Mouse (Mus musculus) hindbrain, postnatal 0 days (tissue): ENCODE data around the gene Nek9. TPM values are rescaled to one million over a fixed set of nuclear protein-coding genes. Genes with fewer than 3 reads are reported as not detected.

ENCODE experiments used
- ATAC-seq: fragments of 200-750 bp; cut with Nextera tagmentation; 2 replicates; pipeline ENCODE4 v1.8.0; 2017; ENCODE audit warnings: mild to moderate bottlenecking, moderate TSS enrichment, moderate library complexity
- DNase-seq: peaks from one replicate; pipeline ENCODE4 v3.0.0-alpha.2; 2015; ENCODE audit warnings: low spot score
- H3K27ac ChIP-seq: fragments of 300-500 bp; sonication (generic); 2 replicates; pipeline ENCODE4 v1.5.1; 2014; ENCODE audit warnings: mild to moderate bottlenecking
- H3K27me3 ChIP-seq: fragments of 300-500 bp; sonication (generic); 2 replicates; pipeline ENCODE4 v1.6.1; 2014; ENCODE audit warnings: low read length, mixed read lengths; ENCODE audit not compliant: insufficient read depth
- H3K36me3 ChIP-seq: fragments of 300-500 bp; sonication (generic); 2 replicates; pipeline ENCODE4 v1.6.1; 2014; ENCODE audit warnings: low read length, mixed read lengths; ENCODE audit not compliant: insufficient read depth
- H3K4me1 ChIP-seq: fragments of 300-500 bp; sonication (generic); 2 replicates; pipeline ENCODE4 v1.6.1; 2014; ENCODE audit warnings: antibody characterized with exemption, low read length, mixed read lengths; ENCODE audit not compliant: insufficient read depth
- H3K4me2 ChIP-seq: fragments of 300-500 bp; sonication (generic); 2 replicates; pipeline ENCODE4 v1.6.1; 2014; ENCODE audit warnings: low read depth, mild to moderate bottlenecking, low read length, moderate library complexity, mixed read lengths
- H3K4me3 ChIP-seq: fragments of 300-500 bp; sonication (generic); 2 replicates; pipeline ENCODE4 v1.5.1; 2014; ENCODE audit warnings: low read length
- H3K9ac ChIP-seq: fragments of 300-500 bp; sonication (generic); replicated peaks from 2 replicates; pipeline ENCODE4 v1.6.1; 2014; ENCODE audit warnings: mild to moderate bottlenecking, low read length, moderate library complexity, mixed read lengths
- H3K9me3 ChIP-seq: fragments of 300-500 bp; sonication (generic); 2 replicates; pipeline ENCODE4 v1.6.1; 2016; ENCODE audit warnings: low read length, mixed read lengths
- CTCF ChIP-seq: IDR thresholded peaks from 2 replicates; pipeline ENCODE4 v1.5.1; 2016; ENCODE audit warnings: antibody characterized with exemption, control low read depth, low read depth
- WGBS: fragments of 180-500 bp; shearing (Covaris S2); extraction: QIAGEN DNeasy Blood & Tissue Kit; methylation state at CpG from one replicate; pipeline ENCODE4 v1.1.7; 2014; 5-methylcytosine and 5-hydroxymethylcytosine counted together
- polyA plus RNA-seq: library from polyadenylated mRNA; unstranded; fragments of >200 nt; fragmentation: Nextera tagmentation; extraction: Ambion mirVana; gene quantifications from 2 replicates; pipeline ENCODE4 v1.2.1, GENCODE M21; 2015
- total RNA-seq: library from RNA; depleted of rRNA; stranded (reverse); fragments of >200 nt; gene quantifications from 2 replicates; pipeline ENCODE4 v1.2.3, GENCODE M21; 2014

The Nek9 gene
- total and polyA plus RNA-seq, 2 experiments from 2014 or later: 10.5 to 21.5 TPM

DNA sequence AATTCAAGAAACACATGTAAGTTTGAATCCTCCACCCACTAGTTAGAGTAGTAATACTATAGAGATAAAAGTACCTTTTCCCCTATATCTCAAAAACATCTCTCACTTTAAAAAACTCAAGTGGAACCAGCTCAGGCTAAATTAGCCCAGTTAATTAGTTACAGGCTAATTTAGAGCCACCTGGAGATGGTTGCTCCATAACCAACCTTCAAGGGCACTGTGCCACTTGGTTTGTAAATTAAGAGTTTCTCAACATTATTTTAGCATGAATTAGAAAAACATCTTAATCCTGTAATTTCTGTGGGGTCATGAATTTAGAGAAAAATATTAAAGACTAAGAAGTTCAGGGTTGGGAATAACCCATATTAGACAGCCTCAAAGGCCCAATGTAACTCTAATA is 47.6 kb downstream of the Nek9 start:
- H3K4me1 ChIP-seq: no peaks in the 10 kb centered on the region
- ATAC-seq (no peak), DNase-seq (no peak)
- H3K9me3 ChIP-seq: peaks cover 4% of the 10 kb centered on the region
- no peak overlapping the region for H3K4me2 ChIP-seq
- H3K36me3 ChIP-seq: no peaks in the 10 kb centered on the region
- H3K27ac ChIP-seq: no peak overlapping the region
- TF ChIP-seq CTCF: no peak
- no peaks in the 10 kb centered on the region for H3K27me3 ChIP-seq
- H3K9ac ChIP-seq: no peak overlapping the region
- no peak overlapping the region for H3K4me3 ChIP-seq

DNA sequence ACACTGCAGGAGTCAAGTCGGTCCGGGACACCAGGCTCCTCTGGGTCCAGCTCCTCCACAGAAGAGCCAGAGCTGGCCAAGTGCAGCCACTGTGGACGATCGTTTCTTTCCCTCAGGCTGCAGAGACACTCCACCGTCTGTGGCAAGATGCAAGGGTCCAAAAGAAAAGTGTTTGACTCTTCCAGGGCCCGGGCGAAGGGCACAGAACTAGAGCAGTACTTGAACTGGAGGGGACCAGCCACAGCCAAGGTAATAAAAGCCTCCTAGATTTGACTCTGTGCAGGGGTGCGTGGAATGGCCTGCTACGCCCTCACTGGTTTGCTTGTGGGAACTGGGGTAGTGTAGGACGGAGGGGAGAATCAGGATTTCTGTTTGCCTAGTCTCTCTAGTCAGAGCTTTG is 48.5 kb downstream of the Nek9 start:
- Histone ChIP-seq H3K27me3 (no peaks in the 10 kb centered on the region), H3K4me2 (no peak overlapping the region), H3K9me3 (peaks cover 4% of the 10 kb centered on the region), H3K36me3 (no peaks in the 10 kb centered on the region), H3K9ac (no peak overlapping the region), H3K4me1 (no peaks in the 10 kb centered on the region), H3K27ac (no peak overlapping the region), H3K4me3 (no peak overlapping the region)
- ATAC-seq (no peak), DNase-seq (no peak)
- 81% methylated on average over 10 of the region's 10 CpGs for WGBS
- no peak for TF ChIP-seq CTCF

DNA sequence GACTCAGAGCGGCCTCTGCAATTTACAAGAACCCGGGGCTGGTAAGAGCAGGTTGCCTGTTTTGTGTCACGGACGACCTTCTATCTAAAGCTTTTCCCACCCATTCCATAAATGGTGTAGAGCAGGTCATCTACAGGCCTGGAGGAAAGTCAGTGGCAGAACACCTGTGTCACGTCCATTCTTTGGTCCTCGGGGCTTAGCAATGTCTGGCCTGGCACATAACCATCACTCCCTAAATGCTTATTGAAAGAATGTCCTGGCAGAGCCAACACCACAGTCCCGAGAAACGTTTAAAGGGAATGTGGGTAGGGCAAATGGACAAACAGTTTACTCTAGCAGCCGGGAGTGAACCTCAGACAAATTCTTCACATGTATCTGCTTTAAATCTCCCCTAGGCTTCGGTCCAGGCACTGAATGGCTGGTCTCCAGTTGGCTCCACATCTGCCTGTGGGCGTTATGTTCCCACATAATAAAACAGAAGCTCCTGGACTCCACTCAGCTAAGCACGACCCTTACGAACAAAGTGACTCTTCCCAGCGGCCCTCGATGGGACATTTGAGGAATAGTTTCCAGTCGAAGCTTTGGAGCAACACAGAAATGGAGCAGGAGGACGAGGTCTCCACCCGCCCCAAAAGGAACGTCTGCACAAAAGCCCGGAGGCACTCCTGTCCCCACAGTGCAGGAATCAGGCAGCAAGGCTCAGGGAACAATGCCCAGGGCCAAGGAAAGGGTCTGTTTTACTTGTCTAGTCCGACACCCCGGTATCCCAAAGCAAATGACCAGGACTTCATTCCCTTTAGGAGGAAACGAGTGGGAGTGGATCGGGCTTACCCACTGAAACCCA is 49.8 kb downstream of the Nek9 start:
- Histone ChIP-seq H3K36me3 (no peaks in the 10 kb centered on the region), H3K4me3 (peak overlapping the region; percentile 44), H3K9ac (peak overlapping the region; percentile 35; the same call in 1 of the 2 replicates), H3K4me2 (peak overlapping the region; percentile 91), H3K27me3 (no peaks in the 10 kb centered on the region), H3K4me1 (no peaks in the 10 kb centered on the region), H3K9me3 (peaks cover 2% of the 10 kb centered on the region), H3K27ac (peak overlapping the region; percentile 11; the same call in 1 of the 2 replicates)
- ATAC-seq: 0 out of 2 replicates have a peak, but pooled peaks have one; percentile 3
- no peak for TF ChIP-seq CTCF
- DNase-seq: peak; percentile 34
- 52% methylated on average over 24 of the region's 24 CpGs for WGBS

DNA sequence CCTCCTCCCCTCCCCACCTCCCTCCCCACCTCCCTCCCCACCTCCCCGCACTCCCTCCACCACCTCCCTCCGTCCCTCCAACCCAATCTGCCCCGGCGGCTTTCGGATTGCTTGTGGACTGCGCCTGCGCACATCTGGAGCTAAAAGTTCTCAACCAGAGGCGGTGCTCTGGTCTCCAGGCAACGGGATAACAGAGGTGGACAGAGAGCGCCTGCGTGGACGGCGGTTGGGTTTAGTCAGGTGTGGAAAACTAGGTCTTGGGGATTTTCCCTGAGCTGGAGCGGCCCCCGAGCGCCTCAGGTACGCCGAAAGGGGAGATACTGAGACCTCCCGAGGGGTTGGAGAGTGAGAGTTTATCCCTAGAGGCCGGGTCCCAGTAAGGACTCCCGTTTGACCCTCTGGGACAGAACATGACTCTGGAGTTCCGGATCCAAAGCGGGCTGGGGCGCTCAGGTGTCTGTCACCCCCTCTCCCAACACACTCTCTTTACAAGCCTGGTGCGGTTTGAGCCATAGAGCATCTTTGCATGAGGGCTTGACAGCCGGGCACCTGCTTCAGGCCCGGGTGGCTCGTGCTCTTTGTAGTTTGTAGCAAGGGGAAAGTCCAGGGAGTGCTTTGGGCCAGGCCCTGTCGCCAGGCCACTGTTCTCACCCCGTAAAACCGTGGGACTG is 50.5 kb downstream of the Nek9 start, which contains the start of gene Zc2hc1c:
Gene Zc2hc1c, plus strand, starts transcription at position 106 of the 671 bp plus-strand sequence.
- peak within 1 kb of the TSS; percentile 91 for H3K4me2 ChIP-seq
- no peaks in the 10 kb centered on the region for H3K9me3 ChIP-seq
- H3K4me1 ChIP-seq: no peaks in the 10 kb centered on the region
- ATAC-seq: peak; percentile 90
- no peaks in the 10 kb centered on the region for H3K27me3 ChIP-seq
- H3K9ac ChIP-seq: peak within 1 kb of the TSS; percentile 40; the same call in 1 of the 2 replicates
- peak; percentile 94 for DNase-seq
- peak within 1 kb of the TSS; percentile 11; the same call in 1 of the 2 replicates for H3K27ac ChIP-seq
- H3K4me3 ChIP-seq: peak within 1 kb of the TSS; percentile 44
- 2% methylated on average over 31 of the region's 31 CpGs for WGBS
- no peaks in the 10 kb centered on the region for H3K36me3 ChIP-seq
- TF ChIP-seq CTCF: no peak

DNA sequence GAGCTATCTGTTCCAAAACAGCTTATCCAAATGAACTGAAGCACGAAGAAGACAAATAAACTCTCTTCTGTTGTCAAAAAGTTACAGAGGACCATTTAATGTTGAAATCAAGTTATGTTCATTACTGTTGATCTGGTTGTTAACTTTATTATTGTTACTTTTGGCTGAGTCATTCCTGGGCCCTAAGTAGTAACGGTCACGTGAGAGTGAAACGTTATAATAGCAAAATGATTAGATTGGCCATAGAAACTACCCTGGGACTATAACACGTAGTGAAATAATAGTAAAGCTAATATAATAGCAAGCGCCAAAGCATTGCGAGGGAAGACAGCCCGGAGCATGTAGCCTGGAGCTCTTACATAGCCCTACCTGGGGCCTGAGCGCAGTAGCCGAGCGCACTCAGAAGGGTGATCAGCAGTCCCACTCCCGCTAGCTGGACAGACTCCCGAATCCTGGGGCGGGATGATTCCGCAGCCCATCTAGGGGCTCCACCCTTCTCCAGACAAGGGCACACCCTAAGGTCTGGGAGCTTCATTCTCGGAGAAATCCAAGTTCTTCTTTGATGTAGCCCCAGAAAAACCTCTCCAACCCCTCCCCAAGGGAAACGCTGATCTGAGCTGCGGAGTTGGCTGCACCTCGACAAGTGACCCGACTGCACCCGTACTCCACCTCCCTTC is 51.2 kb downstream of the Nek9 start, which contains the start of gene Acyp1:
Gene Acyp1, minus strand, starts transcription at position 630 of the 677 bp plus-strand sequence.
- no peak for TF ChIP-seq CTCF
- WGBS: 10% methylated on average over 21 of the region's 21 CpGs
- H3K36me3 ChIP-seq: no peaks in the 10 kb centered on the region
- DNase-seq (no peak), ATAC-seq (peak; percentile 41)
- peak within 1 kb of the TSS; percentile 44 for H3K4me3 ChIP-seq
- H3K9ac ChIP-seq: peak within 1 kb of the TSS; percentile 40; the same call in 1 of the 2 replicates
- no peaks in the 10 kb centered on the region for H3K27me3 ChIP-seq
- H3K27ac ChIP-seq: peak within 1 kb of the TSS; percentile 11; the same call in 1 of the 2 replicates
- H3K9me3 ChIP-seq: no peaks in the 10 kb centered on the region
- peak within 1 kb of the TSS; percentile 91 for H3K4me2 ChIP-seq
- no peaks in the 10 kb centered on the region for H3K4me1 ChIP-seq

DNA sequence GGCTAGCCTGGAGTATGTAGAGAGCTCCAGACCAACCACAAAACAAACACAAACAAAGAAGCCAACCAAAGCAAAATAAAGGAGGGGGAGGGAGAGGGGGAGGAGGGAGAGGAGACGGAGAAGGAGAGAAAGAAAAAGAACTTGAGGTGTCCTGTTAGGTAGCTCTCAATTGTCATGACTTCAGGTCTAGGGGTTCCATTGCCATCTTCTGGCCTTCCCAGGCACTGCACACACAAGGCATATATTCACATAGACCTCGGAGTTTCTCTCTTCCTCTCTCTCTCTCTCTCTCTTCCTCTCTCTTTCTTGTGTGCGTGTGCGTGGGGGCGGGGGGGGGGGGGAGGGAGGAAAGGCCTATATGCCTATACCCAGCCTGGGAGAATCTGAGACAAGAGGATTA is 52.2 kb downstream of the Nek9 start:
- H3K9me3 ChIP-seq: no peaks in the 10 kb centered on the region
- DNase-seq (peak; percentile 58), ATAC-seq (no peak)
- H3K4me3 ChIP-seq: no peak overlapping the region
- no peaks in the 10 kb centered on the region for H3K27me3 ChIP-seq
- no peaks in the 10 kb centered on the region for H3K36me3 ChIP-seq
- no peak overlapping the region for H3K27ac ChIP-seq
- no peaks in the 10 kb centered on the region for H3K4me1 ChIP-seq
- H3K4me2 ChIP-seq: no peak overlapping the region
- TF ChIP-seq CTCF: peak; percentile 79
- 28% methylated on average over 3 of the region's 5 CpGs for WGBS
- no peak overlapping the region for H3K9ac ChIP-seq
